Mouse (Mus musculus): ENCODE measurements around the gene Wwc2. TPM values are rescaled to one million over a fixed set of nuclear protein-coding genes. Genes with fewer than 3 reads are reported as not detected.

The Wwc2 gene
- polyA plus RNA-seq, 1 experiment from 2014 or later = 17.1 TPM

DNA sequence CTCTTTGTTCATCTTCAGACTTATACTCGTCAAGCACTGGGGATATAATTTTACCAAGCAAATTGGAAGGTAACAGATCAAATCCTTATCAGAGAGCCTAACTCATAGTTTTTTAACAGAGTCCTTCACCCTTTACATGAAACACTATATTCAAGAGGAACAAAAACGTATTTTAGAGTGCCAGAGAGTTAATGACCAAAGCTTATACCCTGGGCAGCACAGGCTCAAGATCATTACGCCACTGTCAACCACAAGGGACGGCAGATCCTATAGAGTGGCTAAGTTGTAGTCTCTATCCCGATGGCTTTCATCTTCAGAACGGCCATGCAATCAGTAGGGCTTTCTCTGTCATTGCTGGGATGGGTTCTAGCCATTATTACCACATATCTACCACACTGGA, 168.9 kb downstream of the Wwc2 start, which contains the start of gene Cldn24:
TSS of gene Cldn24 (plus strand) at position 301 of the 400 bp plus-strand sequence.
- Histone ChIP-seq H3K4me1 (ENCODE audit: insufficient read depth) (no peaks in the 10 kb centered on the region), H3K27me3 (ENCODE audit: insufficient read depth, low read length) (no peaks in the 10 kb centered on the region), H3K27ac (ENCODE audit: low read depth) (no peak within 1 kb of the TSS), H3K9ac (no peak within 1 kb of the TSS), H3K4me3 (ENCODE audit: low read depth, low read length) (no peak within 1 kb of the TSS), H3K4me2 (no peak within 1 kb of the TSS), H3K9me3 (ENCODE audit: low read depth, low read length) (no peaks in the 10 kb centered on the region), H3K36me3 (ENCODE audit: insufficient read depth) (no peaks in the 10 kb centered on the region)
- TF ChIP-seq CTCF (IDR thresholded peaks at IDR 0.05; ENCODE audit: low read depth) = no peak
- DNase-seq = no peak
- no peak for ATAC-seq (ENCODE audit: insufficient read depth)
- WGBS = 85% methylated on average over 6 of the region's 6 CpGs

DNA sequence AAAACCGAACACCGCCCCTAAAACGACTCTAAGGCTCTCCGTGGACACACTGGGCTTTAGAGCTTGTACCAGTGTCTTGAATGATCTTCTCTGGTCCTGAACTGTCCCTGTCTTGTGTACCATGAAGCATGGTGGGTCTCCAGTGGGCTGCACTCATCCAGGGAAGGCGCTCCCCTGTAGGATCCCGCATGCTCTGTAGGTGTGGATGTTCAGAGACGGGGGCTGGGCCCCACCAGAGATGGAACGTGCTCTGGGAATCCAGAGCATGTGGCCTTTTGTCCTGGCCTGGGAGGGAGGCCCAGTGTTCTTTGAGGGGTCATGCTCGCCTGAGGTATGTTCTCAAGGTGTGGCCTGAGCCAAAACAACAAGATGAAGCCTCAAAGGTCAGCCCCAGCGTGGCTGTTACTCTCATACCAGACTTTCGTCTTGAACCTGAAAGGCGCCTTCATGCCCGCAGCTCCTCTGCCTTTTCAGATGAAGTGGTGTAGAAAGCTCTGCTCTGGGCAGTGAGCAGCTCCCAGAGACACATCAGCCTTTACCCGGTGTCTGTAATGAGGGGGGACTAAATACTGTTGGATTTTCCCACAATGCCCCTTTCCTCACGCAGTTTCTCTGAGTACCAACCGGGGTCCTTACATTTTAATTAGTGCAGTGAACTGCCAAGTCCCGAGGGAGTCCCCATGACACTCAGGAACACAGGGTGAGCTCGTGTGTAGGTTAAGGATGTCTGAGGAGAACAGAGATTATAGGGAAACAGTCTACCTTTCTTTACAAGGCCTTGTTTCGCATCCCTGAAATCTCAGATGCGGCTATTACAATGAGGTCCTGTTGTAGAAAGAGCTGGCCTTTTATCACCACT, 169.6 kb downstream of the Wwc2 start:
- Histone ChIP-seq H3K27ac (ENCODE audit: low read depth) (no peak overlapping the region), H3K4me3 (ENCODE audit: low read depth, low read length) (no peak overlapping the region), H3K9me3 (ENCODE audit: low read depth, low read length) (no peaks in the 10 kb centered on the region), H3K9ac (no peak overlapping the region), H3K36me3 (ENCODE audit: insufficient read depth) (no peaks in the 10 kb centered on the region), H3K4me2 (no peak overlapping the region), H3K4me1 (ENCODE audit: insufficient read depth) (no peaks in the 10 kb centered on the region), H3K27me3 (ENCODE audit: insufficient read depth, low read length) (no peaks in the 10 kb centered on the region)
- 87% methylated on average over 20 of the region's 20 CpGs for WGBS
- no peak for TF ChIP-seq CTCF (IDR thresholded peaks at IDR 0.05; ENCODE audit: low read depth)
- DNase-seq (no peak), ATAC-seq (ENCODE audit: insufficient read depth) (no peak)

DNA sequence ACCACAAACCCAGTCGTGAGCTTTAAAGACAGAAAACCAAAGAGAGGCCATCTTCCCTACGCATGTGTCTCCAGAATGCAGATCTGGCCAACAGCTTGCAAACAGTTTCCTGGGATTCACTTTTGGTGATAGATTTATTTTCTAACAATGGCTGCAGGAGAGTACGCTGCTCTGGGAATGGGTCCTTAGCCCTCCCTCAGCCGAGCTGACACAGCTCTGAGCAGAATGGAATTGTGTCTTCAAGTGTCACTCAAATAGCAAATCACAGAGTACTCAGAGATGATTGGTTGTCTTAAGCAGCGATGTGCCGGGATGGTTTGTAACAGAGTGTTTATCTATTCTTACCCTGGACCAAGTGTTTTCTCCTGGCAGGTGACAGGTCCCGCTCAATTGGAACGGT, 171.7 kb downstream of the Wwc2 start:
- Histone ChIP-seq H3K4me2 (no peak overlapping the region), H3K4me1 (ENCODE audit: insufficient read depth) (no peaks in the 10 kb centered on the region), H3K4me3 (ENCODE audit: low read depth, low read length) (no peak overlapping the region), H3K27me3 (ENCODE audit: insufficient read depth, low read length) (no peaks in the 10 kb centered on the region), H3K9ac (no peak overlapping the region), H3K36me3 (ENCODE audit: insufficient read depth) (no peaks in the 10 kb centered on the region), H3K27ac (ENCODE audit: low read depth) (no peak overlapping the region), H3K9me3 (ENCODE audit: low read depth, low read length) (no peaks in the 10 kb centered on the region)
- no peak for ATAC-seq (ENCODE audit: insufficient read depth)
- 69% methylated on average over 8 of the region's 8 CpGs for WGBS
- DNase-seq = no peak
- TF ChIP-seq CTCF (IDR thresholded peaks at IDR 0.05; ENCODE audit: low read depth) = no peak

DNA sequence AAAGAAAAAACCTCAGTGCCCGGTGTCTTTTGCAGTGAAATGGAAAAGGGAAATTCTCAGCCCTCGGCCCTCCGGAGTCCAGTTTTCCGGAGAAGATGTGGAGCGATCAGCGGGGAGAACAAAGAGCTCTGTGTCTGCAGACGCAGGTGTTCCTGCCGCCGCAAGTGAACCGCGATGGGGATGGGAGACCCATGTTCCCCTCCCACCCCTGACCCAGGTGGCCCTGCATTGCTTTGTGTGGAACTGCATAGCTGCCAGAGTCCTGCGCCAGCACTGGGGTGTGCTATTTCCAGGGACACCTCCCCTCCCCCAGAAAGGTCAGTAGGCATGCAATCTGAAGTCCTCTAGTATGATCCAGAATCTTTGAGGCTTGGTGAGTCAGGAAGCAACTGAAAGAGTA, 179.5 kb downstream of the Wwc2 start:
- 81% methylated on average over 12 of the region's 12 CpGs for WGBS
- Histone ChIP-seq H3K36me3 (ENCODE audit: insufficient read depth) (no peaks in the 10 kb centered on the region), H3K27me3 (ENCODE audit: insufficient read depth, low read length) (no peaks in the 10 kb centered on the region), H3K4me2 (no peak overlapping the region), H3K9me3 (ENCODE audit: low read depth, low read length) (no peaks in the 10 kb centered on the region), H3K4me3 (ENCODE audit: low read depth, low read length) (no peak overlapping the region), H3K4me1 (ENCODE audit: insufficient read depth) (no peaks in the 10 kb centered on the region; the same call in 1 of the 2 replicates), H3K27ac (ENCODE audit: low read depth) (peak overlapping the region; percentile 63; the same call in 1 of the 2 replicates), H3K9ac (no peak overlapping the region)
- TF ChIP-seq CTCF (IDR thresholded peaks at IDR 0.05; ENCODE audit: low read depth) = no peak
- DNase-seq (peak; percentile 18), ATAC-seq (ENCODE audit: insufficient read depth) (no peak)

DNA sequence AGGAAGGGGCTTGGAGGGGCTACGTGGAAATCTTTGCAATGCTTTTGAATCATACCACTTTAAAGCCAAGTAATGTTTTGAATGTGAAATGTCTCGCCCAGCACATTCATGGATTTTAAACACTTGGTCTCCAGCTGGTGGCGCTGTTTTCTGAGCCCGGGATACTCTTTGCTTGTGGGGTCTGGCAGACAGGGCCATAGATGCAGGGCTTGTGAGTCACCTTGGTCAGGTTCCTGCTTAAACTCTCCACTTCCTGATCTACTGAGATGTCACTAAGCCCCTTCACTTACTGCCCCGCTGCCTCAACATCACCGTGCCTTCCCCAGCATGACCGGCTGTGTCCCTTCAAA, 180.1 kb downstream of the Wwc2 start:
- no peak overlapping the region for H3K4me2 ChIP-seq
- no peak overlapping the region for H3K9ac ChIP-seq
- H3K4me1 ChIP-seq (ENCODE audit: insufficient read depth) = no peaks in the 10 kb centered on the region; the same call in 1 of the 2 replicates
- peak overlapping the region; percentile 55; the same call in 1 of the 2 replicates for H3K27ac ChIP-seq (ENCODE audit: low read depth)
- peak; percentile 35 for TF ChIP-seq CTCF (IDR thresholded peaks at IDR 0.05; ENCODE audit: low read depth)
- H3K27me3 ChIP-seq (ENCODE audit: insufficient read depth, low read length) = no peaks in the 10 kb centered on the region
- H3K9me3 ChIP-seq (ENCODE audit: low read depth, low read length) = no peaks in the 10 kb centered on the region
- no peaks in the 10 kb centered on the region for H3K36me3 ChIP-seq (ENCODE audit: insufficient read depth)
- H3K4me3 ChIP-seq (ENCODE audit: low read depth, low read length) = no peak overlapping the region
- WGBS = 66% methylated on average over 7 of the region's 7 CpGs
- DNase-seq (no peak), ATAC-seq (ENCODE audit: insufficient read depth) (no peak)

DNA sequence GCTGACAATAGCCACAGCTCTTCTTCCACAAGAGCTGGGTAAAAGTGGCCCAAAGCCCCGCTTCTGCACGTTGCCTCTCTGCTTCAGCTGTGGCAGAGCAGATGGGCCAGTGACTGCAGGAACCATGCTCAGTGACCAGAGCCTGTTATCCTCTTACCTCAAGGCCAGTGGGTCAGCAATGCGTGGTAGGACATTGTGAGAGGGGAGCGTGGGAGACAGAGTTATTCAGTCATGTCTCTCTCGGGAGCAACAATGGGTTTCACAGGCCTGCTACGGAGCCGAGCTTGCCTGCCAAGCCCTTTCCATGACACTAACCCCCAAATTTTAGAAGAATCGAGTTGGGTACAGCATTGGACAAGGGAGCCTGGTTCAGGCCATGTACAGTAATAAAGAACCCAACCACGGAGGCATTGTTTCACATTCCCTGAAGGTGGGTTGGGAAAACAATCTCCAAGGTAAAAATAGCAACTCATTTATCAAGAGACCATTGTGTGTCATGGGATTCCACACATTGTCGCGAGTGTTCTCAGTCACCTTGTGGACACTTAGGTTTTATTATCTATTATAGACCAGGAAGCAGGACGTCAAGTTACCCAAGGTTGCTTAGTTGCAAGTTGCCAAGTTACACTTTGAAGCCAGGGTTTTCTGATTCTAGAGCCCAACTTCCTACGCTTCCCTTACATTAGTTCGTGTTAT, 180.6 kb downstream of the Wwc2 start:
- Histone ChIP-seq H3K27me3 (ENCODE audit: insufficient read depth, low read length) (no peaks in the 10 kb centered on the region), H3K9me3 (ENCODE audit: low read depth, low read length) (no peaks in the 10 kb centered on the region), H3K4me3 (ENCODE audit: low read depth, low read length) (no peak overlapping the region), H3K4me2 (no peak overlapping the region), H3K4me1 (ENCODE audit: insufficient read depth) (no peaks in the 10 kb centered on the region; the same call in 1 of the 2 replicates), H3K9ac (no peak overlapping the region), H3K27ac (ENCODE audit: low read depth) (no peak overlapping the region; the same call in 1 of the 2 replicates), H3K36me3 (ENCODE audit: insufficient read depth) (no peaks in the 10 kb centered on the region)
- WGBS = 77% methylated on average over 14 of the region's 14 CpGs
- no peak for DNase-seq
- TF ChIP-seq CTCF (IDR thresholded peaks at IDR 0.05; ENCODE audit: low read depth) = no peak
- no peak for ATAC-seq (ENCODE audit: insufficient read depth)

DNA sequence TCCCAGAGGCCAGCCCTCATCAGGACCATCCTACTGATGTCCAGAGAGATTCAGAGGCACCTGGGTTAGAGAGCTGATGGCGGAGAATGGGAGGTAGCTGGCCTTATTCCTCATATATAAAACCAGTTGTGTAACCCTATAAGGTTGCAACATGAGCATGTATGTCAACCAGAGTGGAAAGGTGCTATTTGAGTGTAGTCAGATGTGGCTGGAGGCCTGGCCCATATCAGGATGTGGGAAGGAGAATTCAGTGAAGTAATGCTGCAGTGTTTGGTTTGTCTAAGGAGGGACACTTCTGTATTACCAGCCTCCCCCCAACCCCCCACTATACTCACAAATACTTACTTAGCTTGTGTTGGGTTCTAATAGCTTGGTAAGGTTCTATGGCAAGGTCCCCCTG, 186.5 kb downstream of the Wwc2 start:
- H3K27ac ChIP-seq (ENCODE audit: low read depth) = no peak overlapping the region
- H3K27me3 ChIP-seq (ENCODE audit: insufficient read depth, low read length) = no peaks in the 10 kb centered on the region
- H3K4me3 ChIP-seq (ENCODE audit: low read depth, low read length) = no peak overlapping the region
- no peak overlapping the region for H3K4me2 ChIP-seq
- H3K4me1 ChIP-seq (ENCODE audit: insufficient read depth) = no peaks in the 10 kb centered on the region; the same call in 1 of the 2 replicates
- H3K9ac ChIP-seq = no peak overlapping the region
- no peaks in the 10 kb centered on the region for H3K36me3 ChIP-seq (ENCODE audit: insufficient read depth)
- no peaks in the 10 kb centered on the region for H3K9me3 ChIP-seq (ENCODE audit: low read depth, low read length)
- DNase-seq (no peak), ATAC-seq (ENCODE audit: insufficient read depth) (no peak)
- no peak for TF ChIP-seq CTCF (IDR thresholded peaks at IDR 0.05; ENCODE audit: low read depth)
- 86% methylated on average over 1 of the region's 1 CpGs for WGBS

All from lung, embryonic 14.5 days (tissue).